Mouse (Mus musculus) activated CD4-positive, CD25-positive, alpha-beta regulatory T cell, adult 4 months (primary cell): Measurements from ENCODE around the gene Rabep2. TPM values are rescaled to one million over a fixed set of nuclear protein-coding genes. Genes with fewer than 3 reads are reported as not detected.
A peak's percentile ranks its signal among the peaks of the same experiment; 100 is the strongest.

Experiments used
- ATAC-seq: one replicate; pipeline ENCODE4 v1.8.0; 2017
- polyA plus RNA-seq, 2 experiments: library from polyadenylated mRNA; unstranded; fragments of 100-300 nt; shearing (Covaris generic); gene quantifications; one replicate each; pipeline ENCODE4 v1.2.1; 2017

The Rabep2 gene
- polyA plus RNA-seq, 2 experiments from 2014 or later, result 35.4 to 48.2 TPM

DNA sequence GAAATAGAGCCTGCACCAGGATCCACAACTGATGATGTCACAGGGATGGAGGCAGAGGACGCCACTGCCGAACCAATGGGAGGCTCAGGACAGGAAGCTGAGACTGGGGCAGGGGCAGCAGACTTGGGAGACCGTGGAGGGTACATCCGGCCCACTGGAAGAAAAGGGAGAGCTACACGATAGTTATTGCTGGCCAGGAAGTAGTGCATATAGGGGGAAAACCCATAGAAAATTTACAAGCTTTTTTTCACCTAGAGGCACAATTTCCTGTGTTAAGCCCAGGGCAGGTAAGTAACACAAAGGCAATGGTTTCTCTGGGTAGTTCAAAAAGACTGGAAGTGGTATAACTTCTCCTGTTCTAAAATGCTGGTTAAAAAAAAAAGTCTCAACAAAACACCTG, 67.9 kb downstream of the Rabep2 start:
- ATAC-seq, result peak; percentile 80

DNA sequence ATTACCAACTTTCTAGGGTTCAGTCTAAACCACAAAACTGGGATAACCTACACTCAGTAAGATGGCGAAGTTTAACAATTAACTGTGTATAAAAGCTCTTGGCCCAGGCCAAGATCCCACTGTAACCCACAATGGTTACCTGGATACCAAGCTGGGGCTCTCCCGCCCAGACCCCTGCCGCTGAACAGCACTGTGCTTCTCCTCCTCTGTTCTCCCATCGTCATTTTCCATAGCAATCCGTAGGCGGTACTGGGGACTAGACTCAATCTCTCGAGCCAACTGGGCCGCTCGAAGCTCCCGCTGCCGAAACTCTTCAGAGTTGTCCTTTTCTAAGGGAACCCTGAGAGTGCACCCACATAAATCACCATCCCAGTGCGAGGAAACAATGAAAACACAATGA, 69.4 kb downstream of the Rabep2 start:
- no peak for ATAC-seq

Other genes with a start within 250 kb of the Rabep2 start
- 100 to 1,000 TPM in 1 of 2 experiments, 10 to 100 TPM in 1; 88.4 to 103 TPM for gene Xpo6, start 228.3 kb upstream of the Rabep2 start, polyA plus RNA-seq
- gene Sbk1, start 156.1 kb upstream of the Rabep2 start, polyA plus RNA-seq, result 1 to 10 TPM; 4.1 to 5.6 TPM
- gene Lat, start 59.2 kb upstream of the Rabep2 start, polyA plus RNA-seq, result 100 to 1,000 TPM; 784 to 813 TPM
- gene Spns1, start 51.3 kb upstream of the Rabep2 start, polyA plus RNA-seq, result 10 to 100 TPM; 26.7 to 43.3 TPM
- 1 to 10 TPM; 2.1 to 3.4 TPM for gene Nfatc2ip, start 32.0 kb upstream of the Rabep2 start, polyA plus RNA-seq
- 10 to 100 TPM in 1 of 2 experiments, not detected in 1; 10.8 TPM for gene Cd19, start 13.9 kb upstream of the Rabep2 start, polyA plus RNA-seq
- gene Atp2a1, start 34.3 kb downstream of the Rabep2 start, polyA plus RNA-seq, result under 1 TPM in 1 of 2 experiments, not detected in 1; 0.18 TPM
- gene Sh2b1, start 46.7 kb downstream of the Rabep2 start, polyA plus RNA-seq, result 10 to 100 TPM; 14.5 to 15.9 TPM
- 10 to 100 TPM; 71.2 to 78.9 TPM for gene Tufm, start 58.6 kb downstream of the Rabep2 start, polyA plus RNA-seq
- 10 to 100 TPM; 14.7 to 18.8 TPM for gene Atxn2l, start 74.7 kb downstream of the Rabep2 start, polyA plus RNA-seq
- gene Eif3c, start 137.7 kb downstream of the Rabep2 start, polyA plus RNA-seq, result 100 to 1,000 TPM; 207 to 260 TPM
- under 1 TPM; 0.80 to 0.98 TPM for gene Apobr, start 156.2 kb downstream of the Rabep2 start, polyA plus RNA-seq
- 10 to 100 TPM; 42.7 to 46.2 TPM for gene Cln3, start 157.1 kb downstream of the Rabep2 start, polyA plus RNA-seq
- not detected for gene Il27, start 166.2 kb downstream of the Rabep2 start, polyA plus RNA-seq
- gene Nupr1, start 202.1 kb downstream of the Rabep2 start, polyA plus RNA-seq, result under 1 TPM in 1 of 2 experiments, not detected in 1; 0.54 TPM
- 100 to 1,000 TPM in 1 of 2 experiments, 10 to 100 TPM in 1; 73.9 to 103 TPM for gene Sgf29, start 220.6 kb downstream of the Rabep2 start, polyA plus RNA-seq
- gene Sult1a1, start 247.7 kb downstream of the Rabep2 start, polyA plus RNA-seq, result under 1 TPM in 1 of 2 experiments, not detected in 1; 0.42 TPM